9 mouse cellular contexts compared by ENCODE assay signal in the genomic region with DNA sequence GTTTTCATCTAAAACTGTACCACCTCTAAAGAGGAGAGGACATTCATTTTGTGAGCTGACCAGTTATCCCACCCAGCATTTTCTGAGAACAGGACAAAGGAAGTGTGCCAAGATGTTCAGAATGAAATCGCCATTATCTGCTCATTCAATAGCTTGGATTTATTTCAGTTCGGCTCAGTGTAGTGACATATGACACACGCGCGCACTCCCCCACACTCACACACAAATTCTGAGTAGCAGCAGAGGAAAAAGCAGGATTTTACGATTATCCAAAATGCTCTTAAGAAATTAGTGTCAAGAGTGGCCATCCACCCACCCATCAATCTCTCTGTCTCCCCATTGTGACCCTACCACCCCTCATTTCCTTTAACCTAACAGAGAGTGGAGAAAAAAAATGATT. TPM values are rescaled to one million over a fixed set of nuclear protein-coding genes. Genes with fewer than 3 reads are reported as not detected.
A peak's percentile ranks its signal among the peaks of the same experiment; 100 is the strongest.
DNase-seq lines count a peak whose midpoint lies in the region; ATAC-seq and TF ChIP-seq lines count a peak whose summit lies in the region.
"Had no signal": no experiment of that assay in that cellular context is flagged by ENCODE, and none has a peak within 500 bp of the region (broad histone marks: within the 10 kb centered on the region; RNA-seq: fewer than 3 reads in every experiment).

No protein-coding gene starts in this region.

- TF ChIP-seq POLR2A in heart, adult 2 months (IDR thresholded peaks at IDR 0.05; ENCODE audit: insufficient read depth, low read depth, low read length), result no peak

- no peak for ATAC-seq in heart, embryonic 14.5 days (ENCODE audit: insufficient number of reproducible peaks, insufficient read depth, low FRiP score, low read depth)
- ATAC-seq in stomach, embryonic 14.5 days (ENCODE audit: insufficient number of reproducible peaks, insufficient read depth, low FRiP score, low read depth), result no peak
- ATAC-seq in stomach, postnatal 0 days (ENCODE audit: low FRiP score, low TSS enrichment), result no peak
- ATAC-seq in limb, embryonic 13.5 days (ENCODE audit: low FRiP score, low read depth), result no peak
- ATAC-seq: CD4-positive, CD25-positive, alpha-beta regulatory T cell, adult 4 months had no signal

- intact Hi-C loops in heart, adult 2 months (cut with DNase I), result no loop called here
- intact Hi-C loops in gastrocnemius, adult 2 months (cut with DNase I), result no loop called here

- peak overlapping the region; percentile 91 for H3K9ac ChIP-seq in heart, embryonic 14.5 days (ENCODE audit: low read length)
- H3K9ac ChIP-seq in heart, adult 2 months (ENCODE audit: low read depth, low read length), result no peak overlapping the region
- no peak overlapping the region for H3K9ac ChIP-seq in stomach, embryonic 14.5 days (replicated peaks; ENCODE audit: low read depth, low read length)
- no peak overlapping the region for H3K9ac ChIP-seq in stomach, postnatal 0 days (ENCODE audit: low read length)
- no peak overlapping the region for H3K9ac ChIP-seq in limb, embryonic 13.5 days

- H3K36me3 ChIP-seq in heart, embryonic 14.5 days (ENCODE audit: control insufficient read depth, insufficient read depth, low read length), result peaks cover 6% of the 10 kb centered on the region; the same call in 1 of the 2 replicates
- H3K36me3 ChIP-seq in heart, adult 2 months (ENCODE audit: control insufficient read depth, insufficient read depth, low read length), result no peaks in the 10 kb centered on the region
- H3K36me3 ChIP-seq in stomach, embryonic 14.5 days (ENCODE audit: control insufficient read depth, insufficient read depth, low read length), result no peaks in the 10 kb centered on the region
- no peaks in the 10 kb centered on the region for H3K36me3 ChIP-seq in stomach, postnatal 0 days (ENCODE audit: control insufficient read depth, insufficient read depth, low read length)
- H3K36me3 ChIP-seq in limb, embryonic 13.5 days, result no peaks in the 10 kb centered on the region

- H3K79me2 ChIP-seq in heart, adult 2 months (replicated peaks; ENCODE audit: control insufficient read depth, insufficient read depth, low read length), result no peaks in the 10 kb centered on the region

- no peak for TF ChIP-seq EP300 in heart, adult 2 months (IDR thresholded peaks at IDR 0.05; ENCODE audit: insufficient read depth, low read depth, low read length)
- no peak for TF ChIP-seq EP300 in stomach, postnatal 0 days (optimal IDR thresholded peaks at IDR 0.05)

- peaks cover 0 to 16% of the 10 kb centered on the region in 2 experiments; a peak in 1 of 4 replicates for H3K4me1 ChIP-seq in heart, embryonic 14.5 days (ENCODE audit: control insufficient read depth in 2 of 2, insufficient read depth in 2 of 2, low read length in 2 of 2)
- H3K4me1 ChIP-seq in heart, adult 2 months (ENCODE audit: control insufficient read depth, insufficient read depth, low read length), result no peaks in the 10 kb centered on the region
- peaks cover 4% of the 10 kb centered on the region; the same call in 1 of the 2 replicates for H3K4me1 ChIP-seq in stomach, embryonic 14.5 days (ENCODE audit: control insufficient read depth, insufficient read depth, low read length)
- no peaks in the 10 kb centered on the region for H3K4me1 ChIP-seq in stomach, postnatal 0 days (replicated peaks; ENCODE audit: control insufficient read depth, insufficient read depth)
- H3K4me1 ChIP-seq in limb, embryonic 13.5 days, result peaks cover 8% of the 10 kb centered on the region

- H3K4me3 ChIP-seq in heart, embryonic 14.5 days (ENCODE audit: control insufficient read depth in 1 of 2, insufficient read depth in 1 of 2, low read depth in 1 of 2, low read length in 2 of 2), result peak overlapping the region; percentile 76 to 86; a peak in 3 of 4 replicates
- H3K4me3 ChIP-seq in heart, adult 2 months, result no peak overlapping the region
- H3K4me3 ChIP-seq in stomach, embryonic 14.5 days (ENCODE audit: low read depth, low read length), result no peak overlapping the region
- no peak overlapping the region for H3K4me3 ChIP-seq in stomach, postnatal 0 days (ENCODE audit: low read depth, low read length)
- H3K4me3 ChIP-seq in limb, embryonic 13.5 days, result peak overlapping the region; percentile 79; the same call in 1 of the 2 replicates
- H3K4me3 ChIP-seq in gastrocnemius, adult 2 months, result no peak overlapping the region

- no peak for DNase-seq in heart, adult 2 months
- no peak for DNase-seq in stomach, postnatal 0 days (ENCODE audit: low spot score)
- DNase-seq in gastrocnemius, adult 2 months, result no peak
- no peak for DNase-seq in thymus, postnatal 14 days
- DNase-seq in adrenal gland, postnatal 25 days, result no peak

- 61% methylated on average over 6 of the region's 6 CpGs for WGBS in heart, embryonic 14.5 days
- 74% methylated on average over 6 of the region's 6 CpGs for WGBS in heart, adult 2 months
- WGBS in stomach, embryonic 14.5 days, result 65% methylated on average over 6 of the region's 6 CpGs
- WGBS in stomach, postnatal 0 days, result 74% methylated on average over 6 of the region's 6 CpGs
- WGBS in limb, embryonic 13.5 days, result 72% methylated on average over 6 of the region's 6 CpGs

- peaks cover 18% of the 10 kb centered on the region for H3K27me3 ChIP-seq in heart, embryonic 14.5 days (ENCODE audit: control insufficient read depth, insufficient read depth, low read length)
- H3K27me3 ChIP-seq in heart, adult 2 months (ENCODE audit: control insufficient read depth, insufficient read depth, low read length), result peaks cover 3% of the 10 kb centered on the region; the same call in 1 of the 2 replicates
- peaks cover 32% of the 10 kb centered on the region for H3K27me3 ChIP-seq in stomach, embryonic 14.5 days (ENCODE audit: control insufficient read depth, insufficient read depth, low read length)
- peaks cover 13% of the 10 kb centered on the region; the same call in 1 of the 2 replicates for H3K27me3 ChIP-seq in stomach, postnatal 0 days (ENCODE audit: control insufficient read depth, insufficient read depth, low read length)
- peaks cover 58% of the 10 kb centered on the region for H3K27me3 ChIP-seq in limb, embryonic 13.5 days

- H3K4me2 ChIP-seq in heart, embryonic 14.5 days (ENCODE audit: low read length), result peak overlapping the region; percentile 78
- H3K4me2 ChIP-seq in stomach, embryonic 14.5 days (replicated peaks; ENCODE audit: low read depth, low read length), result peak overlapping the region; percentile 99; the same call in 1 of the 2 replicates
- no peak overlapping the region for H3K4me2 ChIP-seq in stomach, postnatal 0 days (replicated peaks; ENCODE audit: low read depth)
- peak overlapping the region; percentile 98; the same call in 1 of the 2 replicates for H3K4me2 ChIP-seq in limb, embryonic 13.5 days (replicated peaks)

- no peak for TF ChIP-seq CTCF in heart, adult 2 months (IDR thresholded peaks at IDR 0.05)
- no peak for TF ChIP-seq CTCF in stomach, postnatal 0 days (IDR thresholded peaks at IDR 0.05; ENCODE audit: low read depth)
- TF ChIP-seq CTCF in gastrocnemius, adult 2 months (IDR thresholded peaks at IDR 0.05), result no peak

- H3K9me3 ChIP-seq in heart, embryonic 14.5 days (ENCODE audit: control insufficient read depth, low read length), result no peaks in the 10 kb centered on the region
- no peaks in the 10 kb centered on the region for H3K9me3 ChIP-seq in stomach, embryonic 14.5 days (ENCODE audit: control insufficient read depth, low read depth, low read length)
- H3K9me3 ChIP-seq in stomach, postnatal 0 days (ENCODE audit: control insufficient read depth, low read length), result no peaks in the 10 kb centered on the region
- H3K9me3 ChIP-seq in limb, embryonic 13.5 days, result no peaks in the 10 kb centered on the region

- H3K27ac ChIP-seq in heart, embryonic 14.5 days (replicated peaks in 1 of 2; ENCODE audit: control insufficient read depth in 1 of 2, insufficient read depth in 1 of 2, low read depth in 2 of 2, low read length in 2 of 2), result peak overlapping the region in 1 of 2 experiments; percentile 95; a peak in 1 of 4 replicates
- H3K27ac ChIP-seq in heart, adult 2 months, result no peak overlapping the region
- no peak overlapping the region for H3K27ac ChIP-seq in stomach, embryonic 14.5 days (ENCODE audit: low read length)
- H3K27ac ChIP-seq in stomach, postnatal 0 days (replicated peaks), result no peak overlapping the region
- no peak overlapping the region for H3K27ac ChIP-seq in limb, embryonic 13.5 days
- H3K27ac ChIP-seq in gastrocnemius, adult 2 months, result no peak overlapping the region

RNA-seq across cellular contexts. Expression of a gene that starts 1.7 kb away (rescaled TPM):
- 59.9 and 63.1 TPM in 2 replicates for polyA plus RNA-seq in heart, embryonic 14.5 days (2014; fragmentation: Nextera tagmentation; extraction: Ambion mirVana)
- 1 to 10 TPM; 4.8 to 5.8 TPM for total RNA-seq in heart, adult 2 months (2021)
- 3.8 and 7.0 TPM in 2 replicates for polyA plus RNA-seq in heart, adult 2 months (2012; rRNA removed)
- polyA plus RNA-seq in stomach, embryonic 14.5 days (2014; fragmentation: Nextera tagmentation; extraction: Ambion mirVana), result 4.5 and 4.9 TPM in 2 replicates
- 2.4 and 3.0 TPM in 2 replicates for polyA plus RNA-seq in stomach, postnatal 0 days (2015; fragmentation: Nextera tagmentation; extraction: Ambion mirVana)
- 6.3 and 6.6 TPM in 2 replicates for polyA plus RNA-seq in limb, embryonic 13.5 days (2015; fragmentation: Nextera tagmentation; extraction: Ambion mirVana)
- under 1 TPM; 0.05 to 0.14 TPM for total RNA-seq in gastrocnemius, adult 2 months (2021)
- total RNA-seq in adrenal gland, postnatal 25 days (2021), result 34.4 and 38.5 TPM in 2 replicates
- polyA plus RNA-seq: CD4-positive, CD25-positive, alpha-beta regulatory T cell, adult 4 months had no signal

Comparison
In these comparisons a context has a peak if more than half of its experiments do, and no peak if none do; other contexts are left out.
1. H3K4me3 ChIP-seq: peak in heart, embryonic 14.5 days (2 of 2) and limb, embryonic 13.5 days (single experiment); none in heart, adult 2 months (single experiment), stomach, embryonic 14.5 days (single experiment), stomach, postnatal 0 days (single experiment) and gastrocnemius, adult 2 months (single experiment).